Mouse (Mus musculus): ENCODE measurements around the gene Adgrl2. TPM values are rescaled to one million over a fixed set of nuclear protein-coding genes. Genes with fewer than 3 reads are reported as not detected.

The Adgrl2 gene
- polyA plus RNA-seq, 1 experiment: 2.4 TPM

GRCm38 (mm10) chr3:148912536-148912935 lies 77.8 kb downstream of the Adgrl2 start:
- TF ChIP-seq POLR2A (IDR thresholded peaks at IDR 0.05; ENCODE audit: borderline replicate concordance, control insufficient read depth, low read depth, low read length) (no peak), CTCF (IDR thresholded peaks at IDR 0.05; ENCODE audit: control insufficient read depth, insufficient read depth, low read length) (no peak)
- Histone ChIP-seq H3K4me1 (ENCODE audit: control insufficient read depth, insufficient read depth, low read length) (no peaks in the 10 kb centered on the region), H3K27ac (ENCODE audit: control insufficient read depth, insufficient read depth, low read depth, low read length, poor library complexity) (no peak overlapping the region), H3K4me3 (replicated peaks; ENCODE audit: control insufficient read depth, low read depth, low read length) (no peak overlapping the region)
- 93% methylated on average over 6 of the region's 6 CpGs for WGBS

GRCm38 (mm10) chr3:148907873-148908272 lies 82.5 kb downstream of the Adgrl2 start:
- TF ChIP-seq CTCF (IDR thresholded peaks at IDR 0.05; ENCODE audit: control insufficient read depth, insufficient read depth, low read length): no peak
- no peak for TF ChIP-seq POLR2A (IDR thresholded peaks at IDR 0.05; ENCODE audit: borderline replicate concordance, control insufficient read depth, low read depth, low read length)
- H3K4me1 ChIP-seq (ENCODE audit: control insufficient read depth, insufficient read depth, low read length): no peaks in the 10 kb centered on the region; the same call in 1 of the 2 replicates
- 73% methylated on average over 3 of the region's 3 CpGs for WGBS
- no peak overlapping the region for H3K4me3 ChIP-seq (replicated peaks; ENCODE audit: control insufficient read depth, low read depth, low read length)
- no peak overlapping the region for H3K27ac ChIP-seq (ENCODE audit: control insufficient read depth, insufficient read depth, low read depth, low read length, poor library complexity)

- Histone ChIP-seq H3K27ac (ENCODE audit: control insufficient read depth, insufficient read depth, low read depth, low read length, poor library complexity) (no peak overlapping the region), H3K4me3 (replicated peaks; ENCODE audit: control insufficient read depth, low read depth, low read length) (no peak overlapping the region), H3K4me1 (ENCODE audit: control insufficient read depth, insufficient read depth, low read length) (no peaks in the 10 kb centered on the region; the same call in 1 of the 2 replicates)
- TF ChIP-seq POLR2A (IDR thresholded peaks at IDR 0.05; ENCODE audit: borderline replicate concordance, control insufficient read depth, low read depth, low read length) (no peak), CTCF (IDR thresholded peaks at IDR 0.05; ENCODE audit: control insufficient read depth, insufficient read depth, low read length) (no peak)
- WGBS: 44% methylated on average over 6 of the region's 6 CpGs
These were observed 83.2 kb downstream of the Adgrl2 start for GRCm38 (mm10) chr3:148907024-148907778.

GRCm38 (mm10) chr3:148905906-148906779 lies 84.2 kb downstream of the Adgrl2 start:
- Histone ChIP-seq H3K4me3 (replicated peaks; ENCODE audit: control insufficient read depth, low read depth, low read length) (no peak overlapping the region), H3K4me1 (ENCODE audit: control insufficient read depth, insufficient read depth, low read length) (no peaks in the 10 kb centered on the region; the same call in 1 of the 2 replicates), H3K27ac (ENCODE audit: control insufficient read depth, insufficient read depth, low read depth, low read length, poor library complexity) (no peak overlapping the region)
- 82% methylated on average over 13 of the region's 13 CpGs for WGBS
- TF ChIP-seq POLR2A (IDR thresholded peaks at IDR 0.05; ENCODE audit: borderline replicate concordance, control insufficient read depth, low read depth, low read length): no peak
- no peak for TF ChIP-seq CTCF (IDR thresholded peaks at IDR 0.05; ENCODE audit: control insufficient read depth, insufficient read depth, low read length)

- no peak overlapping the region for H3K4me3 ChIP-seq (replicated peaks; ENCODE audit: control insufficient read depth, low read depth, low read length)
- H3K4me1 ChIP-seq (ENCODE audit: control insufficient read depth, insufficient read depth, low read length): no peaks in the 10 kb centered on the region; the same call in 1 of the 2 replicates
- WGBS: 81% methylated on average over 7 of the region's 7 CpGs
- no peak overlapping the region for H3K27ac ChIP-seq (ENCODE audit: control insufficient read depth, insufficient read depth, low read depth, low read length, poor library complexity)
- TF ChIP-seq CTCF (IDR thresholded peaks at IDR 0.05; ENCODE audit: control insufficient read depth, insufficient read depth, low read length): no peak
- TF ChIP-seq POLR2A (IDR thresholded peaks at IDR 0.05; ENCODE audit: borderline replicate concordance, control insufficient read depth, low read depth, low read length): no peak
These were observed 84.9 kb downstream of the Adgrl2 start for GRCm38 (mm10) chr3:148905435-148905834.

- 79% methylated on average over 6 of the region's 6 CpGs for whole genome bisulfite sequencing
- TF ChIP-seq CTCF (IDR thresholded peaks at IDR 0.05; ENCODE audit: control insufficient read depth, insufficient read depth, low read length) (no peak), POLR2A (IDR thresholded peaks at IDR 0.05; ENCODE audit: borderline replicate concordance, control insufficient read depth, low read depth, low read length) (no peak)
- no peak overlapping the region for H3K4me3 ChIP-seq (replicated peaks; ENCODE audit: control insufficient read depth, low read depth, low read length)
- no peaks in the 10 kb centered on the region; the same call in 1 of the 2 replicates for H3K4me1 ChIP-seq (ENCODE audit: control insufficient read depth, insufficient read depth, low read length)
- no peak overlapping the region for H3K27ac ChIP-seq (ENCODE audit: control insufficient read depth, insufficient read depth, low read depth, low read length, poor library complexity)
These were observed 90.5 kb downstream of the Adgrl2 start for GRCm38 (mm10) chr3:148899857-148900256.

GRCm38 (mm10) chr3:148899416-148899815 lies 90.9 kb downstream of the Adgrl2 start:
- H3K4me1 ChIP-seq (ENCODE audit: control insufficient read depth, insufficient read depth, low read length): no peaks in the 10 kb centered on the region; the same call in 1 of the 2 replicates
- 71% methylated on average over 6 of the region's 6 CpGs for WGBS
- TF ChIP-seq POLR2A (IDR thresholded peaks at IDR 0.05; ENCODE audit: borderline replicate concordance, control insufficient read depth, low read depth, low read length): no peak
- TF ChIP-seq CTCF (IDR thresholded peaks at IDR 0.05; ENCODE audit: control insufficient read depth, insufficient read depth, low read length): no peak
- no peak overlapping the region for H3K4me3 ChIP-seq (replicated peaks; ENCODE audit: control insufficient read depth, low read depth, low read length)
- H3K27ac ChIP-seq (ENCODE audit: control insufficient read depth, insufficient read depth, low read depth, low read length, poor library complexity): no peak overlapping the region

Measured in bone marrow, adult 2 months (tissue).